Mouse (Mus musculus) kidney, adult 10 weeks (tissue): ENCODE data around the gene Mrpl17. TPM values are rescaled to one million over a fixed set of nuclear protein-coding genes. Genes with fewer than 3 reads are reported as not detected.

Source experiments
- polyA plus RNA-seq: library from polyadenylated mRNA; stranded (reverse); fragments of 350-450 nt; fragmentation: Illumina TruSeq; extraction: RNeasy Lipid Tissue Mini Kit (QIAGEN cat#74804); gene quantifications from one replicate; pipeline ENCODE4 v1.2.3, GENCODE M21; 2014; ENCODE audit warnings: low read depth, low replicate concordance

The Mrpl17 gene
- polyA plus RNA-seq, result 13.9 TPM

DNA sequence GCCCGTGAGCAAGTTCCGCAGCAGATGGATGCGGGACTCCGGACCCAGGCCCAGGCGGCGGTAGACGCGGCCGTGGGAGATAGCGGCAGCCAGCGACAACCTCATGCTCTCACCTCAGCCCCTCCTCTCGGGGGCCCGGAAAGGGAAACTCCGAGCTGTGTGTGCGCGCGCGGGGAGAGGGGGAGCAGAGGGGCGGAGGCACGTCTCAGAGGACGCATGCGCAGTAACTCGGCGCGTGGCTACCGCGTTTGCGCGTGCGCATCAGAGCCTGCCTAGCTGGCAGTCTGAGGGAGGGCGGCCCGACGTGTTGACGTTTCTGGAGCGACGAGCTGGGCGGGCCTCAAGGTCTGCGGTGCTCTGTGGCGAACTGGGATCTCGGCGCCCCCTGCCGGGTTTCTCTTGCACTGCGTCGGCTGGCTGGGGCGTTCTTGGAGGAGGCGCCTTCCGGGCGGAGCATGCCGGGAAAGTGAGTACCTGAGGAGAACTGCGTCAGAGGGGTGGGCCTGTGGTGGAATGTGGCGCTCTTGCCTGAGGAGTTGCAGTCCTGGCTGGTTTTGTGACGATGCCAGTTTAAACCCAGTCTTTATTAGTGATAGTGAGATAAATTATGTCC lies at the start of gene Mrpl17:
Gene Mrpl17 (minus strand): TSS at position 223 of the 613 bp plus-strand sequence.

DNA sequence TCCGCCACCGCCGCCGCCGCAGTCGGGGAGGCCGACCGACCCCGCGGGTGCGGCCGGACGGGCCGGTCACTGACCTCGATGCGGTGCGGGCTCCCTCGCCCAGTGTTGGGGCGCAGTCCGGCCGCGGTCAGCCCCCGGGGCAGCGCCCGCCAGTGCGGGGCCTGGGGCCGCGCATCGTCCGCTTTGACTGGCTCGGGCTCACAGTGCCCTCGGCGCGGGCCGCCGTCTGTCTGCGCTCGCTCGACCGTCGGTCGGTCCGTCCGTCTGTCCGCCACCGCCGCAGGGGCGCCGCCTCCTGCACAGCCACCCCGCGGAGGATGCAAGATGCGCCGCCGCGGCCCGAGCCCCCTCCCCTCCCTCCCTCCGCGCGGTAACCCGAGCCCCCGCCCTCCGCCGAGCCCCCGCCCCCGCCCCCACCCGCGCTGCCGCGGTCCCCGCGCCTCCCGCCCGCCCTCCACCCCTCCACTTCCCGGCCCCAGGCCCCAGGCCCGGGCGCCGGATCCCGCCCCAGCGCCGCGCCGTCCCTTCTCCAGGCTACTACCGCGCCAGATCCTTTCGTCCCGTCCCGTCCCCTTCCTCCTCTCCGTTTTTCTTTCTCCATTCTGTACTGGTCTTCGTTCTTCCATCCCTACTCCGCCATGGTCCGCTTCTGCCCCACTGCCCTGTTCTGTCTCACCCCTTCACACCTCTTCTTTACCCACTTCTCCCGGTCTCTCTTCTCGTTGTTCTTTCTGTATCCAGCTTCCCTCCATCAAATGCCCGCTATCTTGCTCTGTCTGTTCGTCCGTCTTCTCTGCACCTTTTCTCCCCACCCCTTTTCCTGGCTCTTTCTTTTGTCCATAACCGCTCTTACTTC lies 23.4 kb downstream of the Mrpl17 start, which contains the start of gene Dchs1:
Gene Dchs1 (minus strand): TSS at position 370 of the 856 bp plus-strand sequence.

Other genes starting within 250 kb of the Mrpl17 start
- gene Apbb1, start 229.4 kb downstream of the Mrpl17 start, polyA plus RNA-seq, result 2.7 TPM
- not detected for gene Hpx, start 211.0 kb downstream of the Mrpl17 start, polyA plus RNA-seq
- 5.3 TPM for gene Trim3, start 177.5 kb downstream of the Mrpl17 start, polyA plus RNA-seq
- 29.8 TPM for gene Timm10b, start 171.0 kb downstream of the Mrpl17 start, polyA plus RNA-seq
- 9.8 TPM for gene Arfip2, start 170.7 kb downstream of the Mrpl17 start, polyA plus RNA-seq
- 0.65 TPM for gene Gm45799, start 170.5 kb downstream of the Mrpl17 start, polyA plus RNA-seq
- 3.4 TPM for gene Dnhd1, start 160.3 kb downstream of the Mrpl17 start, polyA plus RNA-seq
- gene Ilk, start 74.5 kb downstream of the Mrpl17 start, polyA plus RNA-seq, result 41.7 TPM
- gene Rrp8, start 73.7 kb downstream of the Mrpl17 start, polyA plus RNA-seq, result 21.7 TPM
- 8.3 TPM for gene Taf10, start 66.7 kb downstream of the Mrpl17 start, polyA plus RNA-seq
- 183 TPM for gene Tpp1, start 58.9 kb downstream of the Mrpl17 start, polyA plus RNA-seq
- 0.08 TPM for gene Dchs1, start 23.4 kb downstream of the Mrpl17 start, polyA plus RNA-seq
- 22.4 TPM for gene Gm4070, start 142.9 kb upstream of the Mrpl17 start, polyA plus RNA-seq